Mouse (Mus musculus): ENCODE measurements around the gene Rbm20. TPM values are rescaled to one million over a fixed set of nuclear protein-coding genes. Genes with fewer than 3 reads are reported as not detected.

The Rbm20 gene
- polyA plus RNA-seq, 1 experiment from 2014 or later = 2.5 TPM

DNA sequence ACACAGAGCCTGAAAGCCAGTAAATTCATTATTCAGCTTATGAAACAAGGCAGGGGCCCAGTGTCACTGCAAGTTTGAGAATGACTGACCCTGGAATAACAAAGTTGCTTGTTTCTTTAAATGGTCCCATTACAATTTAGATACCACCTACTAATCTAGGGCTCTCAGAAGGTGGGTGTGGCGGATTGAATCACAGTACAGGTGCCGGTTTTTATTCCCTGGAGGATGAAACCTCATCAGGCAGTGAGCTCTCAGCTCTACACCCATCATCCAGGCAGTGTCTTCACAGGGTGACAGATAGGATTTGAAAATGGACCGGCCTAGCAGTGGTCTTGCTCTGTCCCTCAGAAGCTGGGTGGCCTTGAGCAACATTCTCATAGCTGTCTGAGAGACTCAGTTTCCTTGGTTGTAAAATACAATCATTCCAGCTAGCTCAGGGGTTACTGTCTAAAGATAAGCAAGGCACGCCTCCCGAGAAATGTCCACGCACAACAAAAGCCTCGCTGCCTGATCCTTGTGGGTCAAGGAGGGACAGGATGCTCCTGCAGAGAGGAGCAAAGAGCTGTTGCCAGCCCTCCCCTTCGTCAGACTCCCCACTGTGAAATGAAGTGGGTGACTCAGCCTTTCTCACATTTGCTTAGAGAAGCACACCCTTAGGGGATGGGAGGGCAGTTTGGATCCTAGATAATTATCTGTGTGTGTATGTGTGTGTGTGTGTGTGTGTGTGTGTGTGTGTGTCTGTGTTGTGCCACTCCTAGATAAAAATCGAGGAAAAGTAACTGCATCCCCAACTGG, 2.8 kb upstream of the Rbm20 start:
- H3K9me3 ChIP-seq (ENCODE audit: control insufficient read depth, low read length) = no peaks in the 10 kb centered on the region
- H3K27me3 ChIP-seq (ENCODE audit: control insufficient read depth, insufficient read depth, low read length) = peaks cover 4% of the 10 kb centered on the region; the same call in 1 of the 2 replicates
- H3K9ac ChIP-seq (ENCODE audit: low read length) = no peak overlapping the region
- no peak for DNase-seq (ENCODE audit: low spot score)
- no peak overlapping the region for H3K4me3 ChIP-seq (ENCODE audit: low read depth, low read length)
- WGBS = 47% methylated on average over 9 of the region's 9 CpGs
- peaks cover 5% of the 10 kb centered on the region for H3K4me1 ChIP-seq (replicated peaks; ENCODE audit: control insufficient read depth, insufficient read depth)
- H3K36me3 ChIP-seq (ENCODE audit: control insufficient read depth, insufficient read depth, low read length) = no peaks in the 10 kb centered on the region
- ATAC-seq (ENCODE audit: low FRiP score, low TSS enrichment) = no peak
- H3K27ac ChIP-seq (replicated peaks) = no peak overlapping the region
- H3K4me2 ChIP-seq (replicated peaks; ENCODE audit: low read depth) = no peak overlapping the region
- TF ChIP-seq EP300 (optimal IDR thresholded peaks at IDR 0.05) (no peak), CTCF (IDR thresholded peaks at IDR 0.05; ENCODE audit: low read depth) (no peak)

GRCm38 (mm10) chr19:53676228-53676627, 878 bp upstream of the Rbm20 start:
- Histone ChIP-seq H3K27me3 (ENCODE audit: control insufficient read depth, insufficient read depth, low read length) (peaks cover 4% of the 10 kb centered on the region; the same call in 1 of the 2 replicates), H3K27ac (replicated peaks) (no peak overlapping the region), H3K9ac (ENCODE audit: low read length) (no peak overlapping the region), H3K4me3 (ENCODE audit: low read depth, low read length) (peak overlapping the region; percentile 62), H3K36me3 (ENCODE audit: control insufficient read depth, insufficient read depth, low read length) (no peaks in the 10 kb centered on the region), H3K9me3 (ENCODE audit: control insufficient read depth, low read length) (no peaks in the 10 kb centered on the region), H3K4me2 (replicated peaks; ENCODE audit: low read depth) (peak overlapping the region; percentile 100), H3K4me1 (replicated peaks; ENCODE audit: control insufficient read depth, insufficient read depth) (peaks cover 5% of the 10 kb centered on the region)
- WGBS = 2% methylated on average over 25 of the region's 26 CpGs
- peak; percentile 37 for DNase-seq (ENCODE audit: low spot score)
- TF ChIP-seq EP300 (optimal IDR thresholded peaks at IDR 0.05) = no peak
- no peak for TF ChIP-seq CTCF (IDR thresholded peaks at IDR 0.05; ENCODE audit: low read depth)
- ATAC-seq (ENCODE audit: low FRiP score, low TSS enrichment) = peak; percentile 53; the same call in 1 of the 2 replicates

GRCm38 (mm10) chr19:53679194-53679593, 2.1 kb downstream of the Rbm20 start:
- H3K27me3 ChIP-seq (ENCODE audit: control insufficient read depth, insufficient read depth, low read length) = peaks cover 8% of the 10 kb centered on the region; the same call in 1 of the 2 replicates
- no peak for DNase-seq (ENCODE audit: low spot score)
- H3K9ac ChIP-seq (ENCODE audit: low read length) = no peak overlapping the region
- H3K27ac ChIP-seq (replicated peaks) = no peak overlapping the region
- H3K4me1 ChIP-seq (replicated peaks; ENCODE audit: control insufficient read depth, insufficient read depth) = peaks cover 5% of the 10 kb centered on the region
- no peak for TF ChIP-seq CTCF (IDR thresholded peaks at IDR 0.05; ENCODE audit: low read depth)
- no peaks in the 10 kb centered on the region for H3K36me3 ChIP-seq (ENCODE audit: control insufficient read depth, insufficient read depth, low read length)
- no peaks in the 10 kb centered on the region for H3K9me3 ChIP-seq (ENCODE audit: control insufficient read depth, low read length)
- H3K4me2 ChIP-seq (replicated peaks; ENCODE audit: low read depth) = no peak overlapping the region
- no peak for ATAC-seq (ENCODE audit: low FRiP score, low TSS enrichment)
- 97% methylated on average over 9 of the region's 9 CpGs for WGBS
- H3K4me3 ChIP-seq (ENCODE audit: low read depth, low read length) = no peak overlapping the region

DNA sequence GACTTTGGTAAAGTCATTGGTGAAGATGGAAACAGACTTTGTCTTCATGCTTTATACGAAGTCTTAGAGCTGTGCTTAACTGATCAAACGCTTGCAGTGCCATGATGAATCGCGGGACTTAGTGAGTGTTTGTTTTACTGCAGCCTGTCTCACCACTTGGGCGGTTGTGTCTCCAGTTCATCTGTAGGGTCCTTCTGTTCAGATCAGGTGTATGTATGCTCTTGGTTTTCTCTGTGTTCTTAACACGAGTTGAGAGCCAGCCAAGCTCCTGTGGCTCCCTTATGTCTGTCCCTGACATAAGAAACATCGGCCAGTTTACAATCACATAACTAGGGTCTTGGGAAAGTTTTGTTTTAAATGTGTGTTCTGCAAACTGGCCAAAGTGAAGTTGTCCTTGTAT, 2.9 kb downstream of the Rbm20 start:
- ATAC-seq (ENCODE audit: low FRiP score, low TSS enrichment) (no peak), DNase-seq (ENCODE audit: low spot score) (no peak)
- Histone ChIP-seq H3K9ac (ENCODE audit: low read length) (no peak overlapping the region), H3K9me3 (ENCODE audit: control insufficient read depth, low read length) (no peaks in the 10 kb centered on the region), H3K4me3 (ENCODE audit: low read depth, low read length) (no peak overlapping the region), H3K4me2 (replicated peaks; ENCODE audit: low read depth) (no peak overlapping the region), H3K27me3 (ENCODE audit: control insufficient read depth, insufficient read depth, low read length) (peaks cover 8% of the 10 kb centered on the region; the same call in 1 of the 2 replicates), H3K4me1 (replicated peaks; ENCODE audit: control insufficient read depth, insufficient read depth) (peaks cover 5% of the 10 kb centered on the region), H3K36me3 (ENCODE audit: control insufficient read depth, insufficient read depth, low read length) (no peaks in the 10 kb centered on the region), H3K27ac (replicated peaks) (no peak overlapping the region)
- TF ChIP-seq CTCF (IDR thresholded peaks at IDR 0.05; ENCODE audit: low read depth) = no peak
- TF ChIP-seq EP300 (optimal IDR thresholded peaks at IDR 0.05) = no peak
- WGBS = 72% methylated on average over 7 of the region's 7 CpGs

DNA sequence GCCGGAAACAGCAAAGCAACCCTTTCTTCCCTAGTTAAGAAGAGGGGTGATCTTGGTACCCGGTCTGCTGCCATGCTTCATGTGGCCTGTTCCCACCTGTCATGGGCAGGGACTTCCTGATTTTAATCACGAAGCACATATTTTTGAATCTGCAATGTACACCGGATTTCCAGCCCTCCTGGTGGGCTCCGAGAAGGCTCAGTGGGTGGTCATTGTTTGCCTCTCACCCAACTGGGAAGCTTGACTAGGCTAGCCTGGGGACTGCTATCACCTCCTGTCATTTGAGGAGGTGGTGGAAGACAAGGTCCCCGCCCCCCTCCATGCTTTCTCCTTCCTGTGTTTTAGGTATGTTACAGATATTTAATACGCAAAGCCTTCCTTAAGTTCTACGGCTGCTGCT, 5.3 kb downstream of the Rbm20 start:
- H3K9me3 ChIP-seq (ENCODE audit: control insufficient read depth, low read length) = no peaks in the 10 kb centered on the region
- no peak overlapping the region for H3K4me2 ChIP-seq (replicated peaks; ENCODE audit: low read depth)
- ATAC-seq (ENCODE audit: low FRiP score, low TSS enrichment) (no peak), DNase-seq (ENCODE audit: low spot score) (no peak)
- no peak overlapping the region for H3K9ac ChIP-seq (ENCODE audit: low read length)
- 43% methylated on average over 8 of the region's 8 CpGs for WGBS
- no peak overlapping the region for H3K27ac ChIP-seq (replicated peaks)
- peaks cover 8% of the 10 kb centered on the region; the same call in 1 of the 2 replicates for H3K27me3 ChIP-seq (ENCODE audit: control insufficient read depth, insufficient read depth, low read length)
- no peak overlapping the region for H3K4me3 ChIP-seq (ENCODE audit: low read depth, low read length)
- no peaks in the 10 kb centered on the region for H3K36me3 ChIP-seq (ENCODE audit: control insufficient read depth, insufficient read depth, low read length)
- no peaks in the 10 kb centered on the region for H3K4me1 ChIP-seq (replicated peaks; ENCODE audit: control insufficient read depth, insufficient read depth)
- TF ChIP-seq EP300 (optimal IDR thresholded peaks at IDR 0.05) (no peak), CTCF (IDR thresholded peaks at IDR 0.05; ENCODE audit: low read depth) (no peak)

- Histone ChIP-seq H3K4me3 (ENCODE audit: low read depth, low read length) (no peak overlapping the region), H3K4me2 (replicated peaks; ENCODE audit: low read depth) (no peak overlapping the region), H3K27ac (replicated peaks) (no peak overlapping the region), H3K9ac (ENCODE audit: low read length) (no peak overlapping the region), H3K9me3 (ENCODE audit: control insufficient read depth, low read length) (no peaks in the 10 kb centered on the region), H3K4me1 (replicated peaks; ENCODE audit: control insufficient read depth, insufficient read depth) (no peaks in the 10 kb centered on the region), H3K27me3 (ENCODE audit: control insufficient read depth, insufficient read depth, low read length) (0 out of 2 replicates have a peak, but pooled peaks cover 4% of the 10 kb centered on the region), H3K36me3 (ENCODE audit: control insufficient read depth, insufficient read depth, low read length) (no peaks in the 10 kb centered on the region)
- 66% methylated on average over 5 of the region's 5 CpGs for WGBS
- TF ChIP-seq EP300 (optimal IDR thresholded peaks at IDR 0.05) = no peak
- no peak for TF ChIP-seq CTCF (IDR thresholded peaks at IDR 0.05; ENCODE audit: low read depth)
- no peak for ATAC-seq (ENCODE audit: low FRiP score, low TSS enrichment)
- DNase-seq (ENCODE audit: low spot score) = no peak
Measured at GRCm38 (mm10) chr19:53687592-53687991, 10.5 kb downstream of the Rbm20 start.

All from stomach, postnatal 0 days (tissue).